Mouse (Mus musculus): ENCODE data around the gene Ubald1. TPM values are rescaled to one million over a fixed set of nuclear protein-coding genes. Genes with fewer than 3 reads are reported as not detected.

Ubald1 gene
- total and polyA plus RNA-seq, 3 experiments: 2.8 to 25.6 TPM; not detected in 1

DNA sequence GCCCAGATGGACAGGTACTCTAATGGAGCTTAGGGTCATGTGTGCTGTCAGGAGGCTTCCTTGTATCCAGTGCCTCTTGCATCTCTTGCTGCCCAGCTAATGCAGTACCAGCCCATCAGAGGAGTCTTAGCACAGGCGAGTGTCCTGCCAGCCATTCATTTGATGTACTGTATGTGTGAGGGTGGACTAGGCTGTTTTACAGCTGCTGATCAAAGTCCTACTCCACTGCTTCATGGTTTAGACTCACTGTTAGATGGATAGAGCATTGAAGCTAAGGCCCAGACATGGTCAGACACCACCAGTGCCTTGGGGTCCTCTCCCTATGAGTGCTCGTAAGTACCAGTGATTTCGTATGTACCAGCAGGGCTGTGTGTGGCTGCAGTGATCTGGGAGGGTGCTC, 24.8 kb upstream of the Ubald1 start:
- Histone ChIP-seq H3K27ac (ENCODE audit: control insufficient read depth, low read depth, low read length) (no peak overlapping the region), H3K36me3 (ENCODE audit: control insufficient read depth in 1 of 2, insufficient read depth in 2 of 2, low read length in 2 of 2) (no peaks in the 10 kb centered on the region; a peak in 1 of 4 replicates), H3K4me1 (ENCODE audit: control insufficient read depth in 1 of 2, insufficient read depth in 2 of 2, low read length in 2 of 2) (no peaks in the 10 kb centered on the region)

DNA sequence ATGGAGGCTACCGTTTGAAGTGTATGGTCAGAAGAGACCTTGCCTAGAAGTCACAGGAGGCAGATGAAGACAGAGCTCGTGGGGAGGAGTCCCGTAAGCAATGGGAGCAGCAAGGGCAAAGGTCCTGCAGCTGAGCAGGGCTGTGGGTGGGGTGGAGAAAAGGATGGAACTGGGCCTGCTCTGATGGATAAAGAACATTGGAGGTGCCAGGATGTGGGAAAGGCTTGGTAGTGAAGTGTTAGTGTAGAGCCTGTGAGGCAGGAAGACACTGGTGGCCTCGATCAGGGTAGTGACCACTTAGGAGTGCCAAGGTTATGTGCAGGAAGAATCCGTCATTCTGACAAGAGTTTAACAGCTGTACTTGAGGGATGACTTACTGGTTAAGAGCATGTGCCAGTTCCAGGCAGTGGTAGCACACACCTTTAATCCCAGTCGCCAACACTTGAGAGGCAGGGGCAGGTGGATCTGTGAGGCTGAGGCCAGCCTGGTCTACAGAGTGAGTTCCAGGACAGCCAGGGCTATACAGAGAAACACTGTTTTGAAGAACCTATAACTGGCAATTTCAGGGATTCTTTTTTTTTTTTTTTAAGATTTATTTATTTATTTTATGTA, 23.5 kb upstream of the Ubald1 start:
- DNase-seq (ENCODE audit: low read depth, low spot score): no peak
- Histone ChIP-seq H3K79me2 (ENCODE audit: control insufficient read depth, insufficient read depth, low read length, poor library complexity) (no peaks in the 10 kb centered on the region), H3K36me3 (ENCODE audit: control insufficient read depth in 1 of 2, insufficient read depth in 2 of 2, low read length in 2 of 2) (no peaks in the 10 kb centered on the region; a peak in 1 of 4 replicates), H3K9ac (ENCODE audit: control insufficient read depth, low read depth, low read length, poor library complexity, severe bottlenecking) (no peak overlapping the region), H3K27ac (ENCODE audit: control insufficient read depth, low read depth, low read length) (no peak overlapping the region), H3K4me1 (ENCODE audit: control insufficient read depth in 1 of 2, insufficient read depth in 2 of 2, low read length in 2 of 2) (no peaks in the 10 kb centered on the region; a peak in 1 of 4 replicates), H3K4me3 (ENCODE audit: control insufficient read depth in 1 of 2, insufficient read depth in 1 of 2, low read depth in 2 of 2, low read length in 2 of 2) (no peak overlapping the region), H3K9me3 (replicated peaks; ENCODE audit: insufficient read depth, low read length) (no peaks in the 10 kb centered on the region), H3K27me3 (ENCODE audit: control insufficient read depth in 1 of 2, insufficient read depth in 2 of 2, low read length in 2 of 2) (no peaks in the 10 kb centered on the region)
- TF ChIP-seq EP300 (IDR thresholded peaks at IDR 0.05; ENCODE audit: low read depth in 1 of 2, low read length in 2 of 2): no peak

More for the DNA sequence above, 24.8 kb upstream of the Ubald1 start:
- no peak overlapping the region for H3K4me3 ChIP-seq (ENCODE audit: control insufficient read depth in 1 of 2, insufficient read depth in 1 of 2, low read depth in 2 of 2, low read length in 2 of 2)
- no peak for DNase-seq (ENCODE audit: low read depth, low spot score)
- no peaks in the 10 kb centered on the region for H3K9me3 ChIP-seq (replicated peaks; ENCODE audit: insufficient read depth, low read length)
- H3K9ac ChIP-seq (ENCODE audit: control insufficient read depth, low read depth, low read length, poor library complexity, severe bottlenecking): no peak overlapping the region
- H3K79me2 ChIP-seq (ENCODE audit: control insufficient read depth, insufficient read depth, low read length, poor library complexity): no peaks in the 10 kb centered on the region
- no peak for TF ChIP-seq TAL1 (IDR thresholded peaks at IDR 0.05; ENCODE audit: low read length)
- no peaks in the 10 kb centered on the region for H3K27me3 ChIP-seq (ENCODE audit: control insufficient read depth in 1 of 2, insufficient read depth in 2 of 2, low read length in 2 of 2)

GRCm38 (mm10) chr16:4902390-4902789, 22.3 kb upstream of the Ubald1 start:
- Histone ChIP-seq H3K9ac (ENCODE audit: control insufficient read depth, low read depth, low read length, poor library complexity, severe bottlenecking) (no peak overlapping the region), H3K4me1 (ENCODE audit: control insufficient read depth in 1 of 2, insufficient read depth in 2 of 2, low read length in 2 of 2) (peaks cover 0 to under 1% of the 10 kb centered on the region in 2 experiments; a peak in 3 of 4 replicates), H3K27ac (ENCODE audit: control insufficient read depth, low read depth, low read length) (no peak overlapping the region), H3K9me3 (replicated peaks; ENCODE audit: insufficient read depth, low read length) (no peaks in the 10 kb centered on the region), H3K4me3 (ENCODE audit: control insufficient read depth in 1 of 2, insufficient read depth in 1 of 2, low read depth in 2 of 2, low read length in 2 of 2) (no peak overlapping the region), H3K79me2 (ENCODE audit: control insufficient read depth, insufficient read depth, low read length, poor library complexity) (no peaks in the 10 kb centered on the region), H3K27me3 (ENCODE audit: control insufficient read depth in 1 of 2, insufficient read depth in 2 of 2, low read length in 2 of 2) (no peaks in the 10 kb centered on the region), H3K36me3 (ENCODE audit: control insufficient read depth in 1 of 2, insufficient read depth in 2 of 2, low read length in 2 of 2) (no peaks in the 10 kb centered on the region; a peak in 1 of 4 replicates)
- no peak for TF ChIP-seq BHLHE40 (IDR thresholded peaks at IDR 0.05; ENCODE audit: borderline replicate concordance, low read depth, low read length)
- TF ChIP-seq MAFK (IDR thresholded peaks at IDR 0.05; ENCODE audit: borderline replicate concordance, low read depth, low read length): no peak
- no peak for TF ChIP-seq TBP (IDR thresholded peaks at IDR 0.05; ENCODE audit: low read depth, low read length)
- TF ChIP-seq ZNF384 (IDR thresholded peaks at IDR 0.05; ENCODE audit: low read depth, low read length): no peak
- no peak for TF ChIP-seq E2F4 (IDR thresholded peaks at IDR 0.05; ENCODE audit: borderline replicate concordance, low read depth, low read length)
- TF ChIP-seq SMC3 (IDR thresholded peaks at IDR 0.05; ENCODE audit: low read depth, low read length): no peak
- TF ChIP-seq EP300 (IDR thresholded peaks at IDR 0.05; ENCODE audit: low read depth in 1 of 2, low read length in 2 of 2): no peak
- TF ChIP-seq POLR2AphosphoS2 (IDR thresholded peaks at IDR 0.05; ENCODE audit: low read length): no peak
- no peak for TF ChIP-seq GATA1 (IDR thresholded peaks at IDR 0.05; ENCODE audit: low read depth, low read length)
- no peak for TF ChIP-seq NRF1 (IDR thresholded peaks at IDR 0.05; ENCODE audit: insufficient read depth, low read depth, low read length, poor library complexity, severe bottlenecking)
- no peak for TF ChIP-seq ZC3H11A (IDR thresholded peaks at IDR 0.05; ENCODE audit: low read depth, low read length)
- no peak for TF ChIP-seq SIN3A (IDR thresholded peaks at IDR 0.05; ENCODE audit: low read length)
- TF ChIP-seq TCF12 (IDR thresholded peaks at IDR 0.05; ENCODE audit: low read depth, low read length): no peak
- TF ChIP-seq CHD2 (IDR thresholded peaks at IDR 0.05; ENCODE audit: low read length): no peak
- DNase-seq (ENCODE audit: low read depth, low spot score): no peak
